In genomic region chr6:145445380-145445779, GRCm38 (mm10) we compare ENCODE assay signal across 17 mouse cellular contexts.
DNase-seq lines count a peak whose midpoint lies in the region; ATAC-seq and TF ChIP-seq lines count a peak whose summit lies in the region.
"Had no signal": no experiment of that assay in that cellular context is flagged by ENCODE, and none has a peak within 500 bp of the region (broad histone marks: within the 10 kb centered on the region; RNA-seq: fewer than 3 reads in every experiment).

No protein-coding gene starts in this region.

- no peak for TF ChIP-seq POLR2A in limb, embryonic 14.5 days (IDR thresholded peaks at IDR 0.05; ENCODE audit: borderline replicate concordance, extremely low read depth, insufficient read depth, insufficient read length)

- no peaks in the 10 kb centered on the region for H3K36me3 ChIP-seq in heart, embryonic 13.5 days
- no peaks in the 10 kb centered on the region for H3K36me3 ChIP-seq in limb, embryonic 14.5 days (ENCODE audit: control insufficient read depth, insufficient read depth, low read length)
- H3K36me3 ChIP-seq in midbrain, postnatal 0 days (ENCODE audit: insufficient read depth, low read length) = no peaks in the 10 kb centered on the region
- H3K36me3 ChIP-seq: neural tube, embryonic 15.5 days had no signal

- intact Hi-C loops in heart, postnatal 25 days (cut with DNase I) = no loop called here

- H3K4me1 ChIP-seq in heart, embryonic 13.5 days = peaks cover 76% of the 10 kb centered on the region
- H3K4me1 ChIP-seq in limb, embryonic 14.5 days (ENCODE audit: control insufficient read depth, insufficient read depth, low read length) = peaks cover 42% of the 10 kb centered on the region
- no peaks in the 10 kb centered on the region; the same call in 1 of the 2 replicates for H3K4me1 ChIP-seq in midbrain, postnatal 0 days (ENCODE audit: insufficient read depth, low read length)

- peak; percentile 11 for DNase-seq in adrenal gland, adult 2 months
- no peak for DNase-seq in adrenal gland, adult 8-10 months
- DNase-seq in heart, postnatal 25 days (ENCODE audit: low spot score) = no peak
- peak; percentile 22 for DNase-seq in layer of hippocampus, adult 9-11 months
- no peak for DNase-seq in layer of hippocampus, adult 9-10 months (ENCODE audit: low spot score)
- peak; percentile 77 for DNase-seq in limb, embryonic 14.5 days (ENCODE audit: low spot score)
- DNase-seq in midbrain, postnatal 0 days (ENCODE audit: low spot score) = no peak
- DNase-seq: cerebellum, postnatal 25 days; kidney, adult 9 months; right cerebral cortex, postnatal 14 days; thymus, postnatal 25 days had no signal

- no peak overlapping the region for H3K4me3 ChIP-seq in heart, embryonic 13.5 days
- H3K4me3 ChIP-seq in limb, embryonic 14.5 days (replicated peaks; ENCODE audit: low read length) = no peak overlapping the region
- H3K4me3 ChIP-seq in midbrain, postnatal 0 days (ENCODE audit: low read depth, low read length) = no peak overlapping the region
- H3K4me3 ChIP-seq: erythroblast, embryonic 14.5 days; left cerebral cortex, adult 2 months; neural tube, embryonic 15.5 days had no signal

- ATAC-seq in heart, embryonic 13.5 days (ENCODE audit: extremely low read depth, insufficient number of reproducible peaks, low FRiP score, low TSS enrichment) = no peak
- 0 out of 2 replicates have a peak, but pooled peaks have one; percentile 14 for ATAC-seq in limb, embryonic 14.5 days (ENCODE audit: low FRiP score, low read depth)
- ATAC-seq in midbrain, postnatal 0 days (ENCODE audit: low FRiP score) = no peak

- peak overlapping the region; percentile 58 for H3K27ac ChIP-seq in heart, embryonic 13.5 days (replicated peaks)
- H3K27ac ChIP-seq in limb, embryonic 14.5 days (replicated peaks; ENCODE audit: low read depth, low read length) = peak overlapping the region; percentile 79; the same call in 1 of the 2 replicates
- no peak overlapping the region for H3K27ac ChIP-seq in midbrain, postnatal 0 days (ENCODE audit: low read depth, low read length)
- H3K27ac ChIP-seq: hindbrain, embryonic 14.5 days; left cerebral cortex, adult 2 months; liver, embryonic 14.5 days; neural tube, embryonic 15.5 days had no signal

- no peaks in the 10 kb centered on the region for H3K9me3 ChIP-seq in heart, embryonic 13.5 days
- no peaks in the 10 kb centered on the region for H3K9me3 ChIP-seq in limb, embryonic 14.5 days (ENCODE audit: control insufficient read depth, low read length)
- no peaks in the 10 kb centered on the region for H3K9me3 ChIP-seq in midbrain, postnatal 0 days (ENCODE audit: low read length)
- H3K9me3 ChIP-seq: neural tube, embryonic 15.5 days had no signal

- no peak overlapping the region for H3K9ac ChIP-seq in heart, embryonic 13.5 days
- no peak overlapping the region for H3K9ac ChIP-seq in limb, embryonic 14.5 days (ENCODE audit: low read depth, low read length, severe bottlenecking)
- H3K9ac ChIP-seq in midbrain, postnatal 0 days (replicated peaks; ENCODE audit: low read length, poor library complexity, severe bottlenecking) = no peak overlapping the region
- H3K9ac ChIP-seq: hindbrain, embryonic 14.5 days; liver, embryonic 14.5 days; neural tube, embryonic 15.5 days had no signal

- TF ChIP-seq CTCF in midbrain, postnatal 0 days (IDR thresholded peaks at IDR 0.05) = no peak

- WGBS in heart, embryonic 13.5 days = 55% methylated on average over 4 of the region's 4 CpGs
- WGBS in limb, embryonic 14.5 days = 46% methylated on average over 4 of the region's 4 CpGs
- WGBS in midbrain, postnatal 0 days = 80% methylated on average over 4 of the region's 4 CpGs

- no peaks in the 10 kb centered on the region for H3K27me3 ChIP-seq in heart, embryonic 13.5 days (replicated peaks)
- no peaks in the 10 kb centered on the region for H3K27me3 ChIP-seq in limb, embryonic 14.5 days (ENCODE audit: control insufficient read depth, insufficient read depth, low read length)
- H3K27me3 ChIP-seq in midbrain, postnatal 0 days (ENCODE audit: insufficient read depth, low read length) = no peaks in the 10 kb centered on the region
- H3K27me3 ChIP-seq: neural tube, embryonic 15.5 days had no signal

- H3K4me2 ChIP-seq in heart, embryonic 13.5 days = no peak overlapping the region
- H3K4me2 ChIP-seq in limb, embryonic 14.5 days (replicated peaks; ENCODE audit: low read depth, low read length, severe bottlenecking) = no peak overlapping the region
- H3K4me2 ChIP-seq in midbrain, postnatal 0 days (ENCODE audit: low read depth, low read length, poor library complexity, severe bottlenecking) = no peak overlapping the region
- H3K4me2 ChIP-seq: hindbrain, embryonic 14.5 days; neural tube, embryonic 15.5 days had no signal

Comparison
In these comparisons a context has a peak if more than half of its experiments do, and no peak if none do; other contexts are left out.
1. DNase-seq: peak in adrenal gland, adult 2 months (single experiment), layer of hippocampus, adult 9-11 months (single experiment) and limb, embryonic 14.5 days (single experiment); none in adrenal gland, adult 8-10 months (single experiment), heart, postnatal 25 days (single experiment), layer of hippocampus, adult 9-10 months (single experiment) and midbrain, postnatal 0 days (single experiment).